Mouse (Mus musculus) ES-E14 (cell line): ENCODE measurements around the gene Tmem117. TPM values are rescaled to one million over a fixed set of nuclear protein-coding genes. Genes with fewer than 3 reads are reported as not detected.

Experiments
- DNase-seq: peaks from one replicate; pipeline ENCODE4 v3.0.0-alpha.2; 2013; ENCODE audit warnings: low read depth, low spot score
- H3K27ac ChIP-seq: 2 replicates; pipeline ENCODE4 v1.5.1; 2012; ENCODE audit warnings: low read depth, mild to moderate bottlenecking, low read length, moderate library complexity, mixed read lengths; ENCODE audit not compliant: poor library complexity, insufficient read depth, severe bottlenecking
- H3K36me3 ChIP-seq: 2 replicates; pipeline ENCODE4 v1.6.1; 2012; ENCODE audit warnings: mild to moderate bottlenecking, low read length, moderate library complexity, mixed read lengths; ENCODE audit not compliant: control insufficient read depth, poor library complexity, insufficient read depth, severe bottlenecking
- H3K4me1 ChIP-seq, 2 experiments: fragments of 150-350 bp in 1 of 2; sonication (generic) in 1 of 2; 2 replicates each; pipeline ENCODE4 v1.6.1; 2012; ENCODE audit warnings: low read length in 2 of 2, mild to moderate bottlenecking in 1 of 2, mixed read lengths in 1 of 2; ENCODE audit not compliant: control insufficient read depth in 2 of 2, insufficient read depth in 2 of 2, poor library complexity in 1 of 2
- H3K4me3 ChIP-seq, 2 experiments: fragments of 150-350 bp in 1 of 2; sonication (generic) in 1 of 2; 2 replicates each; pipeline ENCODE4 v1.5.1; 2012; ENCODE audit warnings: low read length in 2 of 2, low read depth in 1 of 2, mild to moderate bottlenecking in 1 of 2, mixed read lengths in 1 of 2; ENCODE audit not compliant: insufficient read depth in 1 of 2, poor library complexity in 1 of 2, severe bottlenecking in 1 of 2
- H3K9ac ChIP-seq: 2 replicates; pipeline ENCODE4 v1.6.1; 2012; ENCODE audit warnings: low read depth, mild to moderate bottlenecking, low read length, mixed read lengths; ENCODE audit not compliant: poor library complexity, insufficient read depth, severe bottlenecking
- H3K9me3 ChIP-seq: fragments of 150-350 bp; sonication (generic); 2 replicates; pipeline ENCODE4 v1.6.1; 2012; ENCODE audit warnings: low read depth, mild to moderate bottlenecking, low read length; ENCODE audit not compliant: control insufficient read depth, insufficient read depth
- CHD2 ChIP-seq: IDR thresholded peaks from 2 replicates; pipeline ENCODE4 v1.6.1; 2014; ENCODE audit warnings: mild to moderate bottlenecking, low read depth, low read length, inconsistent platforms
- HCFC1 ChIP-seq: IDR thresholded peaks from 2 replicates; pipeline ENCODE4 v1.6.1; 2012; ENCODE audit warnings: low read length, inconsistent platforms, borderline replicate concordance; ENCODE audit not compliant: insufficient read depth
- MAFK ChIP-seq: IDR thresholded peaks from 2 replicates; pipeline ENCODE4 v1.6.1; 2014; ENCODE audit warnings: mild to moderate bottlenecking, low read depth, low read length, inconsistent platforms; ENCODE audit not compliant: insufficient read depth
- ZC3H11A ChIP-seq: IDR thresholded peaks from 2 replicates; pipeline ENCODE4 v1.6.1; 2012; ENCODE audit warnings: low read depth, mild to moderate bottlenecking, inconsistent platforms, low read length, borderline replicate concordance
- ZNF384 ChIP-seq: IDR thresholded peaks from 2 replicates; pipeline ENCODE4 v1.6.1; 2012; ENCODE audit warnings: low read depth, low read length, inconsistent platforms
- in situ Hi-C, 2 experiments: fragments of 600-800 bp; cut with MboI; formaldehyde crosslinking; loops; one replicate each; pipeline ENCODE4 v1.15.1; 2025; ENCODE audit warnings: low sequenced_read_pairs in 2 of 2, inconsistent platforms in 1 of 2; ENCODE audit not compliant: unreplicated experiment in 2 of 2
- total RNA-seq: library from RNA; depleted of rRNA; stranded (reverse); fragments of 300-350 nt; gene quantifications from 2 replicates; pipeline ENCODE4 v1.2.3, GENCODE M21; 2012

Gene Tmem117
- total RNA-seq, 1 experiment = 0.71 TPM

DNA sequence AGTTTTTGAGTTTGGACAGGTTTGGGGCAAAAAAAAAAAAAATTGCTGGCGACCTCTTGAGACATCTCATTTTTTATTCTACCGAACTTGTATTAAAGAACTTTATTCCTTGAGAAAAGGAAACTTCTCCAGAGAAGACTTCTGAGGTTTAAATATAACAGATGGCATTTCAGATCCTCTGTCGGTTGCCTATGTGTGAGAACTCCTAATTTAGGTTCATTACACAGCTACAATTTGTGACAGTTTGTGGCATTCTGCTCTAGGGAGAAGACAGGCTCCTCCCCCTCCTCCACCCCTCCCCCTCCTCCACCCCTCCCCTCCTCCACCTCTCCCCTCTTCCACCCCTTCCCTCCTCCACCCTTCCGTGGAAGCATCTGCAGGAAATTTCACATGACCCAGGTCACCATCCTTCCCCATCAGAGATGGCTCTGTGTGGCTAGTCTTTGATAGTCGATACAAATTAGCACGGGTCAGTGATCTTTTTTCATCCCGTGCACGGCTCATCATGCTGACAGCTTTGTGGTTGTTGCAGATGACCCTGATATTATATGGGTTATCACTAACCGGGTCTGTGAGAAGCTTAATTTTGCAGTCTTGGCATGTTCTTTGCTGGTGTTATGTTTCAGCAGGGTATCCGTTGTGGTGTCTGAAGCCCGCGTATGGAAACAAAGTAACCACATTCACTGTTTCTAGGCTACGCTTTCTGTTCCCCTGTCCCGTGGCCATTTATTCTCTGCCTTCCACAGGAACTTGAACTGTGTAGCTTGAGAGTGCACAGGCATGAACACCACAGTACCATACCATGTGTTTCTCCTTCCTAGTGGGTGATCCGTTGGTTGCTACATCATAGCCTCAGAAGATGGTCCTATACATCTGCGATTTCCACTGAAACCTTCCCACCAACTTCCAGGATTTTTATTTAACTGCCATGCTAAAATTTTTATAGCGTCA, 147.4 kb downstream of the Tmem117 start:
- DNase-seq = no peak
- no peak for TF ChIP-seq CHD2
- TF ChIP-seq MAFK = no peak
- no peak for TF ChIP-seq ZC3H11A
- TF ChIP-seq ZNF384 = no peak
- TF ChIP-seq HCFC1 = no peak
- in situ Hi-C loops = no loop called here
- Histone ChIP-seq H3K4me1 (no peaks in the 10 kb centered on the region), H3K9me3 (no peaks in the 10 kb centered on the region), H3K27ac (no peak overlapping the region), H3K36me3 (no peaks in the 10 kb centered on the region), H3K4me3 (no peak overlapping the region), H3K9ac (no peak overlapping the region)

DNA sequence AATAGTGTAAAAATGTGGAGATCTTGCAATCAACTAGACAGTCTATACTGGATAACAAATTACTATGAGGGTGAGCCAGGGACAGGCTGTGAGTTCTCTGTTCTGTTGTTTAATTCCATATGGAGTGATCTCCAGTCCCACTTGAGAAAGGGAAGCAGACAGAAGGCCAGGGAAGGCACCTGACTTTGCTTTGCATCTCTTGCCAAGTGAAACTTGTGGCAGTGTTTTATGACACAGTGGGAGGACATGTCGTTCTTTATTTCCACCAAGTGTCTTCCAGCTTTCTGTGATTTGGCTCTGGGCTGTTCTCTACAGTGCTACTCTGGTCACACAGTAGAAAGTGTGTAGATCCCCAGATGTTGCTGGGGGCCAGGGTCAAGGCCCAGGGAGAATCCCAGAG, 152.5 kb downstream of the Tmem117 start:
- H3K4me1 ChIP-seq = no peaks in the 10 kb centered on the region
- in situ Hi-C loops = no loop called here
- H3K27ac ChIP-seq = no peak overlapping the region
- DNase-seq = no peak
- no peaks in the 10 kb centered on the region for H3K36me3 ChIP-seq
- H3K4me3 ChIP-seq = no peak overlapping the region
- no peaks in the 10 kb centered on the region for H3K9me3 ChIP-seq
- TF ChIP-seq MAFK = no peak
- no peak for TF ChIP-seq ZC3H11A
- TF ChIP-seq HCFC1 = no peak
- H3K9ac ChIP-seq = no peak overlapping the region

DNA sequence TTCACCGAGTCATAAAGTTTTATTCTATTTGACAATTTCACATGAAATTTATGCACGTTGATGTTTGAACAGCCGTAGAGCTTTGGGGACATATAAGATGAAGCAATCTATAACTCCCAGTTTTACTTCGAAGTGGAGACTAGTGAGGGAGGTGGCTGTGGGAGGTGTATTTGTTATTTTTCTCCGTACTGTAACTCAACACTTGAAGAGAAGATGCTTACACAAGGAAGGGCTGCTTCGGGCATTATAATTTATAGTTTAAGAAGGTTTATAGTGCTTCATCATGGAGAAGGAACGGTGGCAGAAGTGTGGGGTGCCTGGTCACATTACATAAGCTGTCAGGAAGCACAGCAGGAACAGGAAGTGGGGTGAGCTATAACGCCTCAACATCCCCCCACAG, 164.4 kb downstream of the Tmem117 start:
- H3K9me3 ChIP-seq = no peaks in the 10 kb centered on the region
- H3K4me1 ChIP-seq = no peaks in the 10 kb centered on the region; a peak in 1 of 4 replicates
- TF ChIP-seq ZNF384 = no peak
- no peak for TF ChIP-seq MAFK
- no peak for TF ChIP-seq HCFC1
- TF ChIP-seq CHD2 = no peak
- TF ChIP-seq ZC3H11A = no peak
- H3K36me3 ChIP-seq = no peaks in the 10 kb centered on the region
- no peak for DNase-seq
- H3K9ac ChIP-seq = no peak overlapping the region
- no peak overlapping the region for H3K4me3 ChIP-seq
- in situ Hi-C loops = no loop called here
- H3K27ac ChIP-seq = no peak overlapping the region

DNA sequence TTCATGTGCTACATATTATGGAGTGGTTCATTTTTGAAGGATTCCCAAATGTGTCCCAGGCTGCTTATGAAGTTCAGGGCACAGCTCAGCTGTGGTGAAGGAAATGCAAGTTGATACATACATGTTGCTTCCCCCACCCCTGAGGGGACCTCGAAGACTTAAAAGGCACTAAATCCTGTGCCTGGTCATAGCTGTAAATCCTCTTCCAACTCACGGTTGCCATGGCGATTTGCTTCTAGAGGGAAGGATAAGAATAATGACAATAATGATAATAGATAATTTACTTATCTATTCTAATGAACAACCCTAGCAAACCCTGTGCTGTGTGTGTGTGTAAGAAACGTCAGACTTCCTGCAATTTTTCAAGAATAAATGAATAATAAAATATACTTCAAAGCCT, 166.5 kb downstream of the Tmem117 start:
- Histone ChIP-seq H3K27ac (no peak overlapping the region), H3K4me1 (peaks cover 0 to 4% of the 10 kb centered on the region in 2 experiments; a peak in 1 of 4 replicates), H3K36me3 (no peaks in the 10 kb centered on the region), H3K9me3 (no peaks in the 10 kb centered on the region), H3K9ac (no peak overlapping the region), H3K4me3 (no peak overlapping the region)
- no peak for DNase-seq
- in situ Hi-C loops = no loop called here
- TF ChIP-seq ZNF384 (no peak), ZC3H11A (no peak), HCFC1 (no peak), MAFK (no peak), CHD2 (no peak)
